Mouse (Mus musculus) olfactory bulb, adult 2 months (tissue): Measurements from ENCODE around the gene Mars2.

Experiments used
- CTCF ChIP-seq: fragments of 200-500 bp; IDR thresholded peaks from 2 replicates; pipeline ENCODE4 v1.5.1; 2012; ENCODE audit warnings: low read depth, mild to moderate bottlenecking, low read length, moderate library complexity; ENCODE audit not compliant: insufficient read depth
- POLR2A ChIP-seq: fragments of 200-500 bp; IDR thresholded peaks from 2 replicates; pipeline ENCODE4 v1.6.1; 2012; ENCODE audit warnings: mild to moderate bottlenecking, low read depth, low read length, moderate library complexity; ENCODE audit not compliant: insufficient read depth

- TF ChIP-seq POLR2A (no peak), CTCF (no peak)
Observed at GRCm38 (mm10) chr1:55212771-55213170, 24.2 kb upstream of the Mars2 start.
